Mouse (Mus musculus) intestine, postnatal 0 days (tissue): Measurements from ENCODE around the gene Tecpr2. TPM values are rescaled to one million over a fixed set of nuclear protein-coding genes. Genes with fewer than 3 reads are reported as not detected.

Experiments used
- ATAC-seq: fragments of 200-750 bp; cut with Nextera tagmentation; 2 replicates; pipeline ENCODE4 v1.8.0; 2017; ENCODE audit warnings: mild to moderate bottlenecking, moderate TSS enrichment, moderate library complexity
- H3K27ac ChIP-seq: fragments of 300-500 bp; sonication (generic); 2 replicates; pipeline ENCODE4 v1.5.1; 2014; ENCODE audit warnings: mild to moderate bottlenecking, low read depth, low read length, moderate library complexity
- H3K27me3 ChIP-seq: fragments of 300-500 bp; sonication (generic); replicated peaks from 2 replicates; pipeline ENCODE4 v1.6.1; 2014; ENCODE audit warnings: low read length, mixed read lengths; ENCODE audit not compliant: control insufficient read depth, insufficient read depth
- H3K36me3 ChIP-seq: fragments of 300-500 bp; sonication (generic); 2 replicates; pipeline ENCODE4 v1.6.1; 2014; ENCODE audit warnings: mild to moderate bottlenecking, moderate library complexity; ENCODE audit not compliant: control insufficient read depth, insufficient read depth
- H3K4me1 ChIP-seq: fragments of 300-500 bp; sonication (generic); replicated peaks from 2 replicates; pipeline ENCODE4 v1.6.1; 2014; ENCODE audit warnings: antibody characterized with exemption, low read length, mixed read lengths; ENCODE audit not compliant: control insufficient read depth, insufficient read depth
- H3K4me2 ChIP-seq: fragments of 300-500 bp; sonication (generic); replicated peaks from 2 replicates; pipeline ENCODE4 v1.6.1; 2014; ENCODE audit warnings: low read depth, mild to moderate bottlenecking, moderate library complexity
- H3K4me3 ChIP-seq: fragments of 300-500 bp; sonication (generic); 2 replicates; pipeline ENCODE4 v1.5.1; 2014; ENCODE audit warnings: low read depth, low read length
- H3K9ac ChIP-seq: fragments of 300-500 bp; sonication (generic); 2 replicates; pipeline ENCODE4 v1.6.1; 2014; ENCODE audit warnings: mild to moderate bottlenecking, low read depth, low read length
- H3K9me3 ChIP-seq: fragments of 300-500 bp; sonication (generic); 2 replicates; pipeline ENCODE4 v1.6.1; 2016; ENCODE audit warnings: mixed run types; ENCODE audit not compliant: control insufficient read depth
- CTCF ChIP-seq: sonication (generic); IDR thresholded peaks from 2 replicates; pipeline ENCODE4 v1.5.1; 2016; ENCODE audit warnings: low read depth, mild to moderate bottlenecking, control low read depth, antibody characterized with exemption, moderate library complexity
- WGBS: fragments of 180-500 bp; shearing (Covaris S2); extraction: QIAGEN DNeasy Blood & Tissue Kit; methylation state at CpG from one replicate; pipeline ENCODE4 v1.1.7; 2014; 5-methylcytosine and 5-hydroxymethylcytosine counted together
- polyA plus RNA-seq: library from polyadenylated mRNA; unstranded; fragments of >200 nt; fragmentation: Nextera tagmentation; extraction: Ambion mirVana; gene quantifications from 2 replicates; pipeline ENCODE4 v1.2.1, GENCODE M21; 2015

The Tecpr2 gene
- polyA plus RNA-seq, 1 experiment from 2014 or later, result 1.3 TPM

DNA sequence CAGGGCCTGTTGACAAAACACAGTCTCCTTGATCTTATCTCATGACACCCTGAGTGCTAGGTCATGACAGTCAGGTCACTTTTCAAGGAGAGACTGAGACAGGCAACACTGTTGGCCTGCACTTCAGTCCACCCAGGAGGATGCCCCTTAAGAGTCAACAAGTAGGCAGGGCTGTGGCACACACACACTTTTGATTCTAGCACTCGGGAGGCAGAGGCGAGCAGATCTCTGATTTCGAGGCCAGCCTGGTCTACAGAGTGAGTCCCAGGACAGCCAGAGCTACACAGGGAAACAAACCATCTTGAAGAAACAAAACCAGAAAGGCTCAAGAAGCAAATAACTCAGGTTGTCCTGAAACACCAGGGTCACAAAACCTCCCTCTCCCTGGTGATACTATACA is 100.3 kb downstream of the Tecpr2 start:
- no peaks in the 10 kb centered on the region; the same call in 1 of the 2 replicates for H3K4me1 ChIP-seq
- H3K9ac ChIP-seq, result no peak overlapping the region
- no peak overlapping the region for H3K27ac ChIP-seq
- no peak overlapping the region for H3K4me2 ChIP-seq
- no peaks in the 10 kb centered on the region for H3K27me3 ChIP-seq
- no peak for TF ChIP-seq CTCF
- no peaks in the 10 kb centered on the region for H3K9me3 ChIP-seq
- no peaks in the 10 kb centered on the region for H3K36me3 ChIP-seq
- WGBS, result 87% methylated on average over 3 of the region's 3 CpGs
- ATAC-seq, result no peak
- H3K4me3 ChIP-seq, result no peak overlapping the region

DNA sequence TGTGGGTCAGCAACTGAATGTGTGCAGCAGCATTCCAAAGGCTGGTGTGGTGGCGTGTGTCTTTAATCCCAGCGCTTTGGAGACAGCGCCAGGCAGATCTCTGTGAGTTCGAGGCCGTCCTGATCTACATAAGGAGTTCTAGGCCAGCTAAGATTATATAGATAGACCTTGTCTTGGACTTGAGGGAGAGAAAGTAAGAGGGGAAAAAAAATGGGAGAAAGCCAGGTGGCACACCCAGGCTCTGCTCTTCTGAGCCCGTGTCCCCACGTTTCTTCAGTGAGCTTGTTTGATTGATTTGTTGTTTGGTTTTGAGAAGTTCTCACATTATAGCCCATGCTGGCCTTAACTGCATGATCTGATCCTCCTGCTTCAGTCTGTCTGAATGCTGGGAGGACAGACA is 101.4 kb downstream of the Tecpr2 start:
- Histone ChIP-seq H3K36me3 (no peaks in the 10 kb centered on the region), H3K4me2 (no peak overlapping the region), H3K27me3 (no peaks in the 10 kb centered on the region), H3K9ac (no peak overlapping the region), H3K9me3 (no peaks in the 10 kb centered on the region), H3K4me1 (no peaks in the 10 kb centered on the region; the same call in 1 of the 2 replicates), H3K4me3 (no peak overlapping the region), H3K27ac (0 out of 2 replicates have a peak overlapping the region, but pooled peaks have one; percentile 8)
- TF ChIP-seq CTCF, result no peak
- no peak for ATAC-seq
- 82% methylated on average over 7 of the region's 7 CpGs for WGBS

DNA sequence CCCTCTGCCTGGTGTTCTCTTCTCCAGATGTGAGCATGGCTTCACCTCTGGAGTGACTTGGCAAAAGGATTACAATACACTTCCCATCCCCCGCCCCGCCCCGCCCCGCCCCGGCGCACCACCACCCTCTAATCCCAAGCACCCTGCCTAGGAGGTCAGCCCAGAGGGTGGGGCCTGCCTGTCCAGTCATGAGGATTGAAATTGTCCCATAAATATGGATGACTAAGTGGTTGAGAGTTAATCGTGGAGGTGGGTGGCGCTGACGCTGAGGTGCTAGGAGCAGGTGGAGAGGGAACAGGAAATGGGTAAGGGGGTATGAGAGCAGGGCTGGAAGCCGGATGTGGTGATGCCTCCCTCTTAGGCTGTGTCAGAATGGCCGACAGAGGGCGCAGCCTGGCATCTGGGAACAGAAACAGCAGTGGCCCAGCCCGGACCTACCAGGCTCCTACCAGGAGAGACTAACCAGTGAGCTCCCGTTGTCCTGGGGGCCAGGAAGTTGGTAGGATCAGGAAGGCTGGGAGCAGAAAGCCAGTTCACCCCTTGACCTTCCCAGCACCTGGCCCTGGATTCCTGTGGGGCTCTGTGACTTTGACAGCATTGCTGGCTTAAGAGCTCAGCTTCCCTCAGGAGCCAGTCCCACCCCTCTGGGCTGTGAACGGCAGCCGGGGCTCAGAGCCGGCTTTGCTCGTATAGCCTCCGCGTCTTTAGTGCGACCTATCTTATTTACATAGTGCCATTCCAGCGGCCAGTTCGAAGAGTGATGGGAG is 102.5 kb downstream of the Tecpr2 start:
- ATAC-seq, result peak; percentile 86
- Histone ChIP-seq H3K4me3 (peak overlapping the region; percentile 39), H3K4me2 (peak overlapping the region; percentile 83), H3K9ac (peak overlapping the region; percentile 55), H3K9me3 (no peaks in the 10 kb centered on the region), H3K27me3 (no peaks in the 10 kb centered on the region), H3K36me3 (no peaks in the 10 kb centered on the region), H3K4me1 (no peaks in the 10 kb centered on the region; the same call in 1 of the 2 replicates), H3K27ac (peak overlapping the region; percentile 91)
- WGBS, result 8% methylated on average over 23 of the region's 23 CpGs
- peak; percentile 84 for TF ChIP-seq CTCF

DNA sequence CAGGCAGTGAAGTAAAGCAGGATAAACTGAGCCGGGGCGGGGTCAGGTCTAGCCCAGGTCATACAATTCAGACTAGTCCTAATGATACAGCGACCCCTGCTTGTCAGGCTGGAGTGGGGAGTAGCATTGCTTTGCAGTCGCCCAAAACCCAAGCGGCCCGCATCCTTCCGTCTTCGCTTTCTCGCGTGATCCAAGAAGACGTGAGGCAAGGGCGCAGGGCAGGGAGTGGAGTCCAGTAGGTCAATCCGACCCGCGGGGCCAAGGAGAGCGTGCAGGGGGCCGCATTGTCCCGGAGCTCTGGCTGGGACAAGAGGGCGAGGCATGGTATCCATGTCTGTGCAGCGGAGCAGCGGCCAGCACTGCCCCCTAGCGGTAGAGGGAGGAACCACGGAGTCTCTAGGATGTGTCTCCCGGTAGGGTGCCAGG is 103.1 kb downstream of the Tecpr2 start:
- peak; percentile 88 for ATAC-seq
- Histone ChIP-seq H3K4me1 (no peaks in the 10 kb centered on the region; the same call in 1 of the 2 replicates), H3K4me3 (peak overlapping the region; percentile 39), H3K36me3 (no peaks in the 10 kb centered on the region), H3K27me3 (no peaks in the 10 kb centered on the region), H3K4me2 (peak overlapping the region; percentile 83), H3K27ac (peak overlapping the region; percentile 91), H3K9ac (peak overlapping the region; percentile 55), H3K9me3 (no peaks in the 10 kb centered on the region)
- peak; percentile 94 for TF ChIP-seq CTCF
- WGBS, result under 1% methylated on average over 24 of the region's 24 CpGs

DNA sequence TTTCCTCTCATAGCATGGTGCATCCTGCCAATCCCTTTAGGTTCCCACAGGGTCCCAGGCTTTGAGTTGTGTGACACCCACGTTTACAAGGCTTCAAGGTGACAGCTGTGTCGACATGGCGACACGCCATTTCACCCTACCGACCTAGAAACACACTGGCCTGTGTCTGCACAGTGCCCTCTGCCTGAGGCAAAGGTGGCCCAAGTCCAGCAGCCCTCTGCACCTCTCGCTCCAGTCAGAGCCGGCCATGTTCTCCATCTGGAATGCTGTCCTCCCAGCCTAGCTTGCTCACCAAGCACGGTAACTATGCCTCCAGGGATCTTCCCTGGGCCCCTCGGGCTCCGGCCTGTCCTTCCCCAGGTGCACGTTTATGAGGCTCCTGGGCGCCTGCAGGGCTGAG is 103.7 kb downstream of the Tecpr2 start:
- H3K4me2 ChIP-seq, result peak overlapping the region; percentile 83
- TF ChIP-seq CTCF, result no peak
- H3K27me3 ChIP-seq, result no peaks in the 10 kb centered on the region
- peaks cover 1% of the 10 kb centered on the region; the same call in 1 of the 2 replicates for H3K9me3 ChIP-seq
- no peak for ATAC-seq
- H3K4me1 ChIP-seq, result no peaks in the 10 kb centered on the region; the same call in 1 of the 2 replicates
- 58% methylated on average over 12 of the region's 12 CpGs for WGBS
- peak overlapping the region; percentile 39 for H3K4me3 ChIP-seq
- H3K27ac ChIP-seq, result peak overlapping the region; percentile 91
- H3K9ac ChIP-seq, result no peak overlapping the region; the same call in 1 of the 2 replicates
- no peaks in the 10 kb centered on the region for H3K36me3 ChIP-seq

DNA sequence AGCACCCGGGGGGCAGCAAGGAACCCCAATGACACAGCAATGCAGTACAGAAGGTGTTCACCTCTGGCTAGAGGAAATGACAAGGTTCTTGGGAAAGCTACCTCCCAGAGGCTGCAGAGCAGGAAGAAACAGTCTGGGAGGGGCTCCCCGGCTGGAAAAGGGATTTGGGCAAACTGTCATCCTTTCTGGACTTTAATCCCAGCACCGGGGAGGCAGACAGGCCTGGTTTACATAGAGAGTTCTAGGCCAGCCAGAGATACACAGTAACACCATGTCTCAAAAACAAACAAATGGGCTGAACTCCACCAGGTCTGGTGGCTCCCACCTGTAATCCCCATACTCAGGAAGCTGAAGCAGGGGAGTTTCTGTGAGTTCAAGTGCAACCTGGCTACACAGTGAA is 104.2 kb downstream of the Tecpr2 start:
- WGBS, result 44% methylated on average over 3 of the region's 3 CpGs
- Histone ChIP-seq H3K27me3 (no peaks in the 10 kb centered on the region), H3K4me3 (no peak overlapping the region), H3K9me3 (peaks cover 6% of the 10 kb centered on the region; the same call in 1 of the 2 replicates), H3K9ac (no peak overlapping the region), H3K4me1 (no peaks in the 10 kb centered on the region; the same call in 1 of the 2 replicates), H3K4me2 (0 out of 2 replicates have a peak overlapping the region, but pooled peaks have one; percentile 83), H3K36me3 (no peaks in the 10 kb centered on the region), H3K27ac (0 out of 2 replicates have a peak overlapping the region, but pooled peaks have one; percentile 91)
- TF ChIP-seq CTCF, result no peak
- ATAC-seq, result no peak
